Mouse (Mus musculus) myocyte (in vitro differentiated cells): Measurements from ENCODE around the gene Cldn22.

Experiments used
- CEBPB ChIP-seq: IDR thresholded peaks from 2 replicates; pipeline ENCODE4 v1.6.1; 2011; ENCODE audit warnings: mild to moderate bottlenecking, moderate library complexity; ENCODE audit not compliant: poor library complexity, insufficient read depth, severe bottlenecking
- E2F4 ChIP-seq: IDR thresholded peaks from one replicate; pipeline ENCODE4 v1.6.1; 2011; ENCODE audit warnings: mild to moderate bottlenecking, control low read depth, moderate library complexity; ENCODE audit not compliant: insufficient read depth
- MAX ChIP-seq: IDR thresholded peaks from one replicate; pipeline ENCODE4 v1.6.1; 2011; ENCODE audit warnings: low read depth, mild to moderate bottlenecking, control low read depth
- MYOD1 ChIP-seq, 3 experiments: IDR thresholded peaks; one replicate each; pipeline ENCODE4 v1.6.1; 2011; ENCODE audit warnings: control low read depth in 2 of 3, low read depth in 2 of 3, mild to moderate bottlenecking in 2 of 3, moderate library complexity in 1 of 3; ENCODE audit not compliant: insufficient read length in 2 of 3, control insufficient read depth in 1 of 3
- MYOG ChIP-seq, 3 experiments: IDR thresholded peaks; one replicate each; pipeline ENCODE4 v1.6.1; 2011; ENCODE audit warnings: control low read depth in 2 of 3, low read depth in 2 of 3, mild to moderate bottlenecking in 2 of 3; ENCODE audit not compliant: insufficient read length in 2 of 3, control insufficient read depth in 1 of 3, insufficient read depth in 1 of 3
- POLR2A ChIP-seq: IDR thresholded peaks from one replicate; pipeline ENCODE4 v1.6.1; 2011; ENCODE audit warnings: low read depth, mild to moderate bottlenecking, control low read depth, moderate library complexity; ENCODE audit not compliant: insufficient read length
- POLR2AphosphoS2 ChIP-seq: IDR thresholded peaks from one replicate; pipeline ENCODE4 v1.6.1; 2011; ENCODE audit warnings: low read depth, control low read depth; ENCODE audit not compliant: insufficient read length
- REST ChIP-seq: IDR thresholded peaks from one replicate; pipeline ENCODE4 v1.6.1; 2011; ENCODE audit warnings: mild to moderate bottlenecking, control low read depth, moderate library complexity; ENCODE audit not compliant: insufficient read depth, insufficient read length
- TCF12 ChIP-seq: IDR thresholded peaks from one replicate; pipeline ENCODE4 v1.6.1; 2011; ENCODE audit warnings: mild to moderate bottlenecking, control low read depth; ENCODE audit not compliant: poor library complexity, insufficient read depth, severe bottlenecking
- USF1 ChIP-seq: IDR thresholded peaks from one replicate; pipeline ENCODE4 v1.6.1; 2011; ENCODE audit warnings: low read depth, mild to moderate bottlenecking, control low read depth, moderate library complexity

DNA sequence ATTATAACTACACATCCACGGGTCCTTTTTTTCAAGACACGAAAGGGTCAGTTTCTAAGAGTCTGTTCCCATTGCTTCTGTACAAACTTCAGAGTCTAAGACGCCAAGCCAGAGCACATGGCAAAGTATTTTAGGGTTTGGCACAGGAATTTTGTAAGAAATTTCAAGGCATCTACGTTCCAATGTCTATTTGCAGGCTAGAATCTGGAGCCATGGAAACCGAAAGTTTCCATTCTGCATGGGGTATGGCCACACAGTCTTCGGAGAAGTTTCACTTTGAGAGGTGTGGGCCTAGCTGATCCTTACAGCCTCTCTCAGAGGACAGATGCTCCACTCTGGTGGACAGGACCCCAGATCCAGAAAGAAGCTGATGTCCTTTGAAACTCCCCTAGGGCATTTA lies 40.3 kb upstream of the Cldn22 start:
- TF ChIP-seq POLR2A (no peak), MYOD1 (IDR thresholded peaks at IDR 0.05; ENCODE audit: control insufficient read depth in 1 of 3, insufficient read length in 2 of 3, low read depth in 2 of 3) (no peak), POLR2AphosphoS2 (no peak), CEBPB (no peak), E2F4 (no peak), USF1 (no peak), REST (no peak), MAX (no peak), TCF12 (no peak), MYOG (IDR thresholded peaks at IDR 0.05; ENCODE audit: control insufficient read depth in 1 of 3, insufficient read depth in 1 of 3, insufficient read length in 2 of 3, low read depth in 2 of 3) (no peak)
